Mouse (Mus musculus): ENCODE data around the gene Mtrex. TPM values are rescaled to one million over a fixed set of nuclear protein-coding genes. Genes with fewer than 3 reads are reported as not detected.

Mtrex gene
- polyA plus RNA-seq, 2 experiments = 50.8 to 60.2 TPM

DNA sequence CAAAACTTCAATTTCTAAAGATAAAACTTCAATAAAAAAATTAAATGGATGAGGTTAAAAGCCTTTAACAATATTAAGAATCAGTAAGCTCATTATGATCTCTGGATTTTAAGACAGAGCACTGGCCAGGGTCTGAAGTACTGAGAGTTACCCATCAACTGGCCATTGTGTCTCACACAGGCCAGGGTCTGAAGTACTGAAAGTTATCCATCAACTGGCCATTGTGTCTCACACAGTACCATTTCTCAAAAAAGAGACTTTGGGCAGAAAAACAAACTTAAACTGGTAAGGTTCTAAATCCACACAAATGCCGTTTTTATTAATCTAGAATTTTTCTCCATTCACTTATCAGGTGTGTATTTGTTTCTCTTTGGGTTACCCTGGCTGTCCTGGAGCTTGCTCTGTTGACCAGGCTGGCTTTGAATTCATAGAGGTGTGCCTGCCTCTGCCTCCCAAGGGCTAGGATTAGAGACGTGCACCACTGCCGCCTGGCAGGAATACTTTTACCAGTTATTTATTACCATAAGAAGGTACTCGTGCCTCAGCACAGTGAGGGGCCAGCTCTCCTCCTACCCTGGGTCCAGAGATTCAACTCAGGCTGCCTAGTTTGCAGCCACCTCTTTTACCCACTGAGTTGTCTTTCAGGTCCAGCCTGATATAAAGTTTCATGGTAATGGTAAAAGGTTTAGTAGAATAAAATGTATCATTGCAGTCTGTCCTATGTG, 7.9 kb downstream of the Mtrex start:
- Histone ChIP-seq H3K27ac (replicated peaks; ENCODE audit: low read depth, low read length) (no peak overlapping the region), H3K9ac (ENCODE audit: low read depth, low read length, severe bottlenecking) (no peak overlapping the region), H3K4me3 (replicated peaks; ENCODE audit: low read length) (no peak overlapping the region), H3K27me3 (ENCODE audit: control insufficient read depth, insufficient read depth, low read length) (no peaks in the 10 kb centered on the region), H3K4me1 (ENCODE audit: control insufficient read depth, insufficient read depth, low read length) (no peaks in the 10 kb centered on the region), H3K36me3 (ENCODE audit: control insufficient read depth, insufficient read depth, low read length) (peaks cover 45% of the 10 kb centered on the region), H3K4me2 (replicated peaks; ENCODE audit: low read depth, low read length, severe bottlenecking) (no peak overlapping the region), H3K9me3 (ENCODE audit: control insufficient read depth, low read length) (no peaks in the 10 kb centered on the region)
- DNase-seq (ENCODE audit: low spot score) (no peak), ATAC-seq (ENCODE audit: low FRiP score, low read depth) (no peak)
- WGBS = 86% methylated on average over 4 of the region's 4 CpGs
- TF ChIP-seq POLR2A (IDR thresholded peaks at IDR 0.05; ENCODE audit: borderline replicate concordance, extremely low read depth, insufficient read depth, insufficient read length) = no peak

DNA sequence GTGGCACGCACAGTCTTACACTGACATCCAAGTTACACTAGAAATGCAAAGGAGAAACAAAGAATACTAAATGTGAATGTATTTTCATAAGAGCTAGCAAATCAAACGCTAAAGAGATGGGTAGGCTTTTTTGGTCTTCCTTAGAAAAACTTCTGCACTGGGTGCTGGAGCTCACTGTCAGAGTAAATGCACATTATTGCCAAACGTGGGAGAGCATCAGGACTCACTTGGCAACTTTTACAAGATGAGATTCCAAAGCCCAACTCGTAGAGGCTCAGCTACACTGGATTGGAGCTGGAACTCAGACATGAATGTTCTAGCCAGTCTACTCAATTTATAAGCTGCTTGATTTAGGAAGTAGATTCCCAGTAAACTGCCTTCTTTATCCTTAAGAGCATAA, 16.8 kb downstream of the Mtrex start:
- DNase-seq (ENCODE audit: low spot score) = no peak
- Histone ChIP-seq H3K4me1 (ENCODE audit: control insufficient read depth, insufficient read depth, low read length) (no peaks in the 10 kb centered on the region), H3K9me3 (ENCODE audit: control insufficient read depth, low read length) (no peaks in the 10 kb centered on the region), H3K36me3 (ENCODE audit: control insufficient read depth, insufficient read depth, low read length) (peaks cover 59% of the 10 kb centered on the region), H3K4me3 (replicated peaks; ENCODE audit: low read length) (no peak overlapping the region), H3K27me3 (ENCODE audit: control insufficient read depth, insufficient read depth, low read length) (no peaks in the 10 kb centered on the region), H3K9ac (ENCODE audit: low read depth, low read length, severe bottlenecking) (no peak overlapping the region), H3K27ac (replicated peaks; ENCODE audit: low read depth, low read length) (no peak overlapping the region), H3K4me2 (replicated peaks; ENCODE audit: low read depth, low read length, severe bottlenecking) (no peak overlapping the region)
- TF ChIP-seq POLR2A (IDR thresholded peaks at IDR 0.05; ENCODE audit: borderline replicate concordance, extremely low read depth, insufficient read depth, insufficient read length) = no peak
- WGBS = 83% methylated on average over 4 of the region's 4 CpGs
- ATAC-seq (ENCODE audit: low FRiP score, low read depth) = no peak

DNA sequence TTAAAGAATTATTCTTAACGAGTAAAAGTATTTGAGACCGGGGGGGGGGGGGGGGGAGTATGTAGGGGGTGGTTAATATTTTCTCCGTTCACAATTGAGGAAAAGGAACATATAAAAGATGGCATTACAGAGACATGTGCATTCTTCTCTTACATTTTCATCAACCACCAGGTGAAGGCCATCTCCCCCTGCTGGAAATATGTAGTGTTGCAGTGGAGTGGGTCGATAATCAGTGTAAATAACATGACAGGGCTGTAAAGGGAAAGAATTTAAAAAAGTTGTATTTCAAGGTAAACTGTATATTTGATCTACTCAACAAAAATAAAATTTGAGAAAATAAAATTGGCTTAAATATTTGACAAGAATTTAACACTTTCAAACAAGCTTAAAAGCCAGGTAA, 17.5 kb downstream of the Mtrex start:
- no peak for ATAC-seq (ENCODE audit: low FRiP score, low read depth)
- no peak for TF ChIP-seq POLR2A (IDR thresholded peaks at IDR 0.05; ENCODE audit: borderline replicate concordance, extremely low read depth, insufficient read depth, insufficient read length)
- Histone ChIP-seq H3K4me1 (ENCODE audit: control insufficient read depth, insufficient read depth, low read length) (no peaks in the 10 kb centered on the region), H3K36me3 (ENCODE audit: control insufficient read depth, insufficient read depth, low read length) (peaks cover 64% of the 10 kb centered on the region), H3K27me3 (ENCODE audit: control insufficient read depth, insufficient read depth, low read length) (no peaks in the 10 kb centered on the region), H3K4me2 (replicated peaks; ENCODE audit: low read depth, low read length, severe bottlenecking) (no peak overlapping the region), H3K27ac (replicated peaks; ENCODE audit: low read depth, low read length) (no peak overlapping the region), H3K4me3 (replicated peaks; ENCODE audit: low read length) (no peak overlapping the region), H3K9ac (ENCODE audit: low read depth, low read length, severe bottlenecking) (no peak overlapping the region), H3K9me3 (ENCODE audit: control insufficient read depth, low read length) (no peaks in the 10 kb centered on the region)
- WGBS = 68% methylated on average over 4 of the region's 4 CpGs
- peak; percentile 40 for DNase-seq (ENCODE audit: low spot score)

DNA sequence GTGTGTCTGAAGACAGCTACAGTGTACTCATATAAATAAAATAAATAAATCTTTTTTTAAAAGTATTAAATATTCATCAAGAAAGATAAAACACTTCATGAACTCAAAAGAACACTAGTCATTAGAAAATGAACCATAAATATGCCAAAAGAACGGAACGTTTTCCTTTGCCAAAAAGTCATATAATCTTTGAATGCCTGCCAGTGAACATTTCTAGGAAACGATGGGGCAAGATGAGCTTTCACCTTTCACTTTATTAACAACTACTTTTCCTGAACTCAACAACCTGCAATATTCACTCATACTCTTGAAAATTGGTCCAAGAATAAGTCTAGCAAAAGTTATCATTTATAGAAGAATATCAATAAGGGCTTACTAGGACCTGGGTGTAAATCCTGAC, 25.0 kb downstream of the Mtrex start:
- WGBS = 80% methylated on average over 3 of the region's 3 CpGs
- no peak overlapping the region for H3K4me2 ChIP-seq (replicated peaks; ENCODE audit: low read depth, low read length, severe bottlenecking)
- ATAC-seq (ENCODE audit: low FRiP score, low read depth) (no peak), DNase-seq (ENCODE audit: low spot score) (no peak)
- no peak for TF ChIP-seq POLR2A (IDR thresholded peaks at IDR 0.05; ENCODE audit: borderline replicate concordance, extremely low read depth, insufficient read depth, insufficient read length)
- no peaks in the 10 kb centered on the region for H3K27me3 ChIP-seq (ENCODE audit: control insufficient read depth, insufficient read depth, low read length)
- no peaks in the 10 kb centered on the region for H3K9me3 ChIP-seq (ENCODE audit: control insufficient read depth, low read length)
- H3K27ac ChIP-seq (replicated peaks; ENCODE audit: low read depth, low read length) = no peak overlapping the region
- H3K9ac ChIP-seq (ENCODE audit: low read depth, low read length, severe bottlenecking) = no peak overlapping the region
- H3K4me1 ChIP-seq (ENCODE audit: control insufficient read depth, insufficient read depth, low read length) = no peaks in the 10 kb centered on the region
- H3K36me3 ChIP-seq (ENCODE audit: control insufficient read depth, insufficient read depth, low read length) = peaks cover 73% of the 10 kb centered on the region
- H3K4me3 ChIP-seq (replicated peaks; ENCODE audit: low read length) = no peak overlapping the region

DNA sequence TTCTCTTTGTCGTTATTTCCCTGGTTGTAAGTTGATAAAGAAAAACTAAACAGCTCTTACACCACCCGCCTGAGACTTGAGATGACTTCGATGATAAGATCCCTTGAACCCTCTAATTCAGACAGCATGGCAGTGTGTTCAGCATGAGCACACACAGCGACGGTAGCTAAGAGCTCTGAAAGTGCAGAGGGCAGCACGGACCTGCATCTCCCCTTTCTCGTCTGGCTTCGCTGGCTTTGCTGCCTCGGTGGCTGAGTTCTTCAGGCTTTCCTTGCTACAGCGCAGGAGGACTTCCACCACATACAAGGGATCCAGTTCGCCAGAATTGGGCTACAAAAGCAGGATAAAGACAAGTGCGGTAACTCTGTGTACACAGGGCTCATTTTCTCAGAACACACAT, 40.0 kb downstream of the Mtrex start:
- Histone ChIP-seq H3K4me1 (ENCODE audit: control insufficient read depth, insufficient read depth, low read length) (no peaks in the 10 kb centered on the region), H3K9ac (ENCODE audit: low read depth, low read length, severe bottlenecking) (no peak overlapping the region), H3K27ac (replicated peaks; ENCODE audit: low read depth, low read length) (no peak overlapping the region), H3K36me3 (ENCODE audit: control insufficient read depth, insufficient read depth, low read length) (peaks cover 81% of the 10 kb centered on the region), H3K4me3 (replicated peaks; ENCODE audit: low read length) (no peak overlapping the region), H3K4me2 (replicated peaks; ENCODE audit: low read depth, low read length, severe bottlenecking) (no peak overlapping the region), H3K9me3 (ENCODE audit: control insufficient read depth, low read length) (no peaks in the 10 kb centered on the region), H3K27me3 (ENCODE audit: control insufficient read depth, insufficient read depth, low read length) (no peaks in the 10 kb centered on the region)
- DNase-seq (ENCODE audit: low spot score) (no peak), ATAC-seq (ENCODE audit: low FRiP score, low read depth) (no peak)
- TF ChIP-seq POLR2A (IDR thresholded peaks at IDR 0.05; ENCODE audit: borderline replicate concordance, extremely low read depth, insufficient read depth, insufficient read length) = no peak
- 99% methylated on average over 12 of the region's 12 CpGs for WGBS
